Mouse (Mus musculus): ENCODE data around the gene Qtrt1. TPM values are rescaled to one million over a fixed set of nuclear protein-coding genes. Genes with fewer than 3 reads are reported as not detected.

Gene Qtrt1
- polyA plus RNA-seq (2012; ENCODE audit: insufficient read depth, insufficient read length, low replicate concordance, missing spikeins): not detected in 2 replicates

DNA sequence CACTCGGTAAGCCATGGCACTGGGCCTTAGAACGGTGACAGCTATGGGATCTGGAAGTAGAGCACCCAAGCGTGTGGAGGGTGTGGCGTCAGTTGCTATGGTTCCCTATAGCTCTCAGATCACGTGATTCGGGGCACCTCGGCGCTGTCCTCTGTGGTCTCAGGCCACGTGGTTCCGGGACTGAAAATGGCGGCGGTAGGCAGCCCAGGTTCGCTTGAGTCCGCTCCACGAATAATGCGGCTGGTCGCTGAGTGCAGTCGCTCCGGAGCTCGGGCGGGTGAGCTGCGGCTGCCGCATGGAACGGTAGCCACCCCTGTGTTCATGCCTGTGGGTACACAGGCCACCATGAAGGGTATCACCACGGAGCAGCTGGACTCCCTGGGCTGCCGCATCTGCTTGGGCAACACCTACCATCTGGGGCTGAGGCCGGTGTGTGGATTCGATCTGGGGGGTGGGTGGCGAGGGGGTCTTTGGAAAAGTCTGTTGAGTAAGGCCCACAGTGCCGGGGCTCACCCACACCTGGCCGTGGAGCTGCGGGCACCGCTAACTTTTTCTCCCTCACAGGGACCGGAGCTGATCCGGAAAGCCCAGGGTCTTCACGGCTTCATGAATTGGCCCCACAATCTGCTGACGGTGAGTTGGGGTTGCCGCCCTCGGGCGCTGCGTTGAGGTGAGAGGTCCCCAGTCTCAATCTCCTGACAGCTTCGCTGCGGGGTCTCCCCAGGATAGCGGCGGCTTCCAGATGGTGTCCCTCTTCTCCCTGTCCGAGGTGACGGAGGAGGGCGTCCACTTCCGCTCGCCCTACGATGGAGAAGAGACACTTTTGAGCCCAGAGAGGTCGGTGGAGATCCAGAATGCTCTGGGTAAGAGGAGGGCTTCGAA, at the start of gene Qtrt1:
TSS of gene Qtrt1 (plus strand) at position 169 of the 882 bp plus-strand sequence.
- whole genome bisulfite sequencing: 2% methylated on average over 53 of the region's 53 CpGs
- peak; percentile 57; the same call in 1 of the 2 replicates for TF ChIP-seq POLR2A (IDR thresholded peaks at IDR 0.05; ENCODE audit: insufficient read depth, low read depth, low read length)
- TF ChIP-seq CTCF (IDR thresholded peaks at IDR 0.05; ENCODE audit: insufficient read depth, low read depth, low read length): no peak
- H3K4me3 ChIP-seq (ENCODE audit: insufficient read depth, low read depth, low read length): peak within 1 kb of the TSS; percentile 59
- 0 out of 2 replicates have a peak within 1 kb of the TSS, but pooled peaks have one; percentile 17 for H3K27ac ChIP-seq (ENCODE audit: insufficient read depth, low read depth, low read length)
- peaks cover 4% of the 10 kb centered on the region for H3K4me1 ChIP-seq (ENCODE audit: control insufficient read depth, insufficient read depth, low read length)

DNA sequence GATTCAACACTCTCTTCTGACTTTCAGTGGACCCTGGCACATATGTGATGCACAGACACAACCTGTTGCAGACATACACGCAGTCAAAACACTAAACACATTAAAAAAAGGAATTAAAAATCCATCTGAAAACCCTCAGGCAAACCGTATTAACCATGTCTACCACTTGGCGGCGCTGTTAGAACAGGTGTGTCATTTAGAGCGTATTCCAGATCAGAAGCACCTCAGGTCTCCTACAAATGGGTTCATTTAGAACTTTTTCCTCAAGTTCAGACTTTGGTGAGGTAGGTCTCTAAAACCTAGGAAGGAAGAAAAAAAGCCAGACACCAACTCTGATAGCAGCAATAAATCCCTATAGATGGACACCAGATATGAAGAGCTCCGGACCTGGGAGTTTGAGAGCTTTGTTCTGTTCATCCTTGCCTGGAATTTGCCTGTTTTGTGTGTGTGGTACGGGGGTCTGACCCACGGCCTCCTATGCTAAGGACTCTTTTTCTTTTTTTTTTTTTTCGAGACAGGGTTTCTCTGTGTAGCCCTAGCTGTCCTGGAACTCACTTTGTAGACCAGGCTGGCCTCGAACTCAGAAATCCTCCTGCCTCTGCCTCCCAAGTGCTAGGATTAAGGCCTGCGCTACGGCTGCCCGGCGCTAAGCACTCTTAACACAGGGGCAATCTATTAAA, 45.0 kb upstream of the Qtrt1 start:
- peaks cover 6% of the 10 kb centered on the region for H3K4me1 ChIP-seq (ENCODE audit: control insufficient read depth, insufficient read depth, low read length)
- peak overlapping the region; percentile 99 for H3K4me3 ChIP-seq (ENCODE audit: insufficient read depth, low read depth, low read length)
- no peak for TF ChIP-seq POLR2A (IDR thresholded peaks at IDR 0.05; ENCODE audit: insufficient read depth, low read depth, low read length)
- no peak for TF ChIP-seq CTCF (IDR thresholded peaks at IDR 0.05; ENCODE audit: insufficient read depth, low read depth, low read length)
- WGBS: 32% methylated on average over 14 of the region's 14 CpGs
- H3K27ac ChIP-seq (ENCODE audit: insufficient read depth, low read depth, low read length): peak overlapping the region; percentile 93

DNA sequence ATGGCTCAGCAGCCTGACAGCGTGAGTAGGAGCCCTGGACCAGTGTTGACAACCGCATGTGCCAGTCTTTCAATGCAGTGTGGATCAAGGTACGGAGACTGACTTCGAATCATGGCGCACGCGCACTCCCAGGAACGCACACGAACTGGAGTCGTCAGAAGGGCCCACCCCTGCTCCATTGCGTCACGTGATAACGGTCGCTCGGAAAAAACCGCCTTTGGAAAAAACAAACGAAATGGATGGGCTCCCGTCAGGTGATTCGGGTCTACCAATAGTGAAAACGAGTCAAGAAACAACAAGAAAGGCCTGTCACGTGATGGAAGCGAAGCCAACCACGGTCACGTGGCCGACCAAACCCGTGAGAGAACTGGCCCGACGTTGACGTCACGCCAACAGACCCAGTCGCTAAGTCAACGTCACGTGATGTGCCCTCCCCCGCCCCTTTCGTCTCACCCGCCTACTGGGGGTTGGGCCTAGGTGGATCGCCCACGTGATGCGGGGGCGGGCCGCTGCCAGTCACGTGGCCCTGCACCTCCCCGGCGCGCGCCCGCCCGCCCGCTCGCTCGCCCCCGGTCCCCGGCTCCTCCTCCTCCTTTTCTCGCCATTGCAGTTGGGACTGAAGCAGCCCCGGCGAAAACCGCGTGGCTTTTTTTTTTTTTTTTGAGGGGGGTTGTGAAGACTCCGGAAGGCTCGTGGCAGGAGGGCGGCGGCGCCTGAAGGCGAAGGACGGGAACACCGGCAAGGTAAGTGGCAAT, 44.1 kb upstream of the Qtrt1 start, which contains the start of gene Ilf3:
TSS of gene Ilf3 (plus strand) at position 515 of the 755 bp plus-strand sequence.
- peaks cover 6% of the 10 kb centered on the region for H3K4me1 ChIP-seq (ENCODE audit: control insufficient read depth, insufficient read depth, low read length)
- peak within 1 kb of the TSS; percentile 93 for H3K27ac ChIP-seq (ENCODE audit: insufficient read depth, low read depth, low read length)
- under 1% methylated on average over 66 of the region's 66 CpGs for WGBS
- H3K4me3 ChIP-seq (ENCODE audit: insufficient read depth, low read depth, low read length): peak within 1 kb of the TSS; percentile 99
- TF ChIP-seq POLR2A (IDR thresholded peaks at IDR 0.05; ENCODE audit: insufficient read depth, low read depth, low read length) (peak; percentile 46), CTCF (IDR thresholded peaks at IDR 0.05; ENCODE audit: insufficient read depth, low read depth, low read length) (no peak)

DNA sequence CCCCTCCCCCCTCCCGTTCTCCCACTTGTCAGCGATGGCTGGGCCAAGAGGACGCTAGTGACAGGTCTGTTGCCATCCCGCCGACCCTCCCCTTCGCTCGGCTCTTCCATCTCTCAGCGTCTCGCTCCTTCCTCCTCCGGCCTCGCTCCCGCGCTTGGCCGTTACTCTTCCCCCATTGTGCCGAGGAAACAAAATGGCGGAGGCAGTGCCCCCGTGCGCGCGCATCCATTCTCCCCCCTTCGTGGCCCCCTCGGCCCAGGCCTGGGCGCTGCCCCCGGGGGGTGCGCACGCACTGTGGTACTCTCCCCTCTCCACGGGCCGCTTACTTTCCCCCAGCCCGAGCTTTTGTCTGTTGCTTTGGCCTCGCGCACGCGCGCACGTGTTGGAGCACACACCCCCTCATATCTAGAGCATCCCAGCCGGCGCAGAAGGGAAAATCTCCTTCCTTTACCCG, 43.5 kb upstream of the Qtrt1 start:
- H3K4me1 ChIP-seq (ENCODE audit: control insufficient read depth, insufficient read depth, low read length): peaks cover 6% of the 10 kb centered on the region
- H3K4me3 ChIP-seq (ENCODE audit: insufficient read depth, low read depth, low read length): peak overlapping the region; percentile 99
- WGBS: 2% methylated on average over 38 of the region's 38 CpGs
- H3K27ac ChIP-seq (ENCODE audit: insufficient read depth, low read depth, low read length): peak overlapping the region; percentile 89
- peak; percentile 29; the same call in 1 of the 2 replicates for TF ChIP-seq POLR2A (IDR thresholded peaks at IDR 0.05; ENCODE audit: insufficient read depth, low read depth, low read length)
- TF ChIP-seq CTCF (IDR thresholded peaks at IDR 0.05; ENCODE audit: insufficient read depth, low read depth, low read length): no peak

DNA sequence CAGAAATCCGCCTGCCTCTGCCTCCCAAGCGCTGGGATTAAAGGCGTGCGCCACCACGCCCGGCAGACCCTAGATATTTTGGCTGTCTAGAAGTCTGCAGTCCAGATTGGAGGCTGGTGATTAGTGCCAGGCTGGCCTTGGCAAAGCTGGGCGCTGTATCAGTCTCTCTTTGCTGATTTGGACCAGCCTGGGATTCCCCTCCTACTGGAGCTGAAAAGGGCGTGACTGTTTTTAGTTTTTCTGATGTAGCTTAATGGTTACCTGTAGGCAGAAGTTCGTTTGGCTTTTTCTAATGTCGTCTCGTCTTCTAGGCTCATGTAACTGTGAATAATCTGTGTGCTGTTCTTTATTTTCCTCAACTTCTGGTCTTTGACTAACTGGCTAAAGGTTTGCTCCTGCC, 42.6 kb upstream of the Qtrt1 start:
- WGBS: 36% methylated on average over 11 of the region's 11 CpGs
- H3K27ac ChIP-seq (ENCODE audit: insufficient read depth, low read depth, low read length): no peak overlapping the region
- peak overlapping the region; percentile 99 for H3K4me3 ChIP-seq (ENCODE audit: insufficient read depth, low read depth, low read length)
- no peak for TF ChIP-seq POLR2A (IDR thresholded peaks at IDR 0.05; ENCODE audit: insufficient read depth, low read depth, low read length)
- TF ChIP-seq CTCF (IDR thresholded peaks at IDR 0.05; ENCODE audit: insufficient read depth, low read depth, low read length): no peak
- peaks cover 6% of the 10 kb centered on the region for H3K4me1 ChIP-seq (ENCODE audit: control insufficient read depth, insufficient read depth, low read length)

DNA sequence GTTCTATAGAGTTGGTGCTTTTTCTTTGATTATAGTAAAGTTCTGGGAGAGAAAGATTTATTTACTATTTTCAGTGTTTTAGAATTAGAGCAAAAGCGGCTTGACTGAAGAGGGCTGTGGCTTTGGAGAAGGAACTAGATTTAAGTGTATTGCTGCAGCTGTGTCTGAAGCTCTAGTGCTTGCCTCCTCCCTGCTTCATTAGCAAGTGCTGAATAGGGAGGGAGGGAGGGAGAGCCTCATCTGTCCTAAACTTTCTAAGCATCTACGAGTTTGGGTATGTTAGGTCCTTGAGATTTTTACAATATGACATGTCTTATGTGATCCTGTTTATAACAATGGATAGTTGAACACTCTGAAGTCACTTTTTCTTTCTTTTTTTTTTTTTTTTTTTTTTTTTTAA, 40.8 kb upstream of the Qtrt1 start:
- peaks cover 6% of the 10 kb centered on the region for H3K4me1 ChIP-seq (ENCODE audit: control insufficient read depth, insufficient read depth, low read length)
- H3K4me3 ChIP-seq (ENCODE audit: insufficient read depth, low read depth, low read length): no peak overlapping the region
- TF ChIP-seq POLR2A (IDR thresholded peaks at IDR 0.05; ENCODE audit: insufficient read depth, low read depth, low read length): no peak
- TF ChIP-seq CTCF (IDR thresholded peaks at IDR 0.05; ENCODE audit: insufficient read depth, low read depth, low read length): no peak
- no peak overlapping the region for H3K27ac ChIP-seq (ENCODE audit: insufficient read depth, low read depth, low read length)
- WGBS: 24% methylated on average over 2 of the region's 2 CpGs

DNA sequence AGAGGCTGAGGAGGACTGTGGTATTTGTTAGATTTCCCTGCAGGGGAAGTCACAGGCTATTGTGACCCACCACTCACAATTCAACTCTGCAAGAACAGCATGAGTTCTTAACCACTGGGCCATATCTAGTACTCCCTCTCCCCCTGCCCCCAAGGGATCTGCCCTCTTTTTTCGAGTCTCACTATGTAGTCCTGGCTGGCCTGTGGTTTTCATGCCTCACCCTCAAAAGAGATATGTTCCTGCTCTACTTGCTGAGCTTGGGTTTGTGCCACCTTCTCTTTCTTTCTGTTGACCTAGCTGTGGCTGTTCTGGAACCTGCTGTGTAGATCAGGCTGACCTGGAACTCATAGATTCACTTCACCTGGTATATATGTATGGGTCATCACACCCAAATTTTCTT, 39.1 kb upstream of the Qtrt1 start:
- no peak overlapping the region for H3K27ac ChIP-seq (ENCODE audit: insufficient read depth, low read depth, low read length)
- peaks cover 8% of the 10 kb centered on the region for H3K4me1 ChIP-seq (ENCODE audit: control insufficient read depth, insufficient read depth, low read length)
- WGBS: 45% methylated on average over 1 of the region's 1 CpGs
- H3K4me3 ChIP-seq (ENCODE audit: insufficient read depth, low read depth, low read length): no peak overlapping the region
- no peak for TF ChIP-seq POLR2A (IDR thresholded peaks at IDR 0.05; ENCODE audit: insufficient read depth, low read depth, low read length)
- no peak for TF ChIP-seq CTCF (IDR thresholded peaks at IDR 0.05; ENCODE audit: insufficient read depth, low read depth, low read length)

DNA sequence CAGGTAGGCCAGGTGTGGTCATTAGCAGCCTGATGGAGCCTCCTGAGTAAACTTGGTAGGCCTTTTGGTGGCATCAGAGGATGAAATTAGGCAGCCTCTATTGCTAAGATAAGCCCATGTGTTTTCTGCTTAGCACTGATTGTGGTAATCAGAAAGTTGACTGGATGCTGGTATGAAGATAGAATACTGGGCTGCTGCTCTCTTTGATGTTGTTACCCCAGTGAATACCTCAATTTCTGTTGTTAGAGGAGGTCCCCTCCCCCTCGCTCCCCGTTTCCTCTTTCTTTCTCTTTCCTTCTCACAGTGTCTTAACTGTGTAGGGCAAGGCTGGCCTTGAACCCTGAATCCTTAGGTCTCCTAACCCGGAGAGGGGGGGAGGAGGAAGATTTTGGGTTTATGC, 32.4 kb upstream of the Qtrt1 start:
- 73% methylated on average over 3 of the region's 3 CpGs for WGBS
- H3K27ac ChIP-seq (ENCODE audit: insufficient read depth, low read depth, low read length): no peak overlapping the region
- TF ChIP-seq POLR2A (IDR thresholded peaks at IDR 0.05; ENCODE audit: insufficient read depth, low read depth, low read length): no peak
- TF ChIP-seq CTCF (IDR thresholded peaks at IDR 0.05; ENCODE audit: insufficient read depth, low read depth, low read length): no peak
- H3K4me3 ChIP-seq (ENCODE audit: insufficient read depth, low read depth, low read length): no peak overlapping the region
- H3K4me1 ChIP-seq (ENCODE audit: control insufficient read depth, insufficient read depth, low read length): peaks cover 9% of the 10 kb centered on the region; the same call in 1 of the 2 replicates
